Mouse (Mus musculus): ENCODE results near the gene Fanca. TPM values are rescaled to one million over a fixed set of nuclear protein-coding genes. Genes with fewer than 3 reads are reported as not detected.
"Not testable (repeated sequence)": the region's sequence is repeated elsewhere in the genome, so short reads cannot be mapped to it uniquely, and the experiment has no call there.

Fanca gene
- total and polyA plus RNA-seq, 2 experiments from 2014 or later, result 2.6 to 5.6 TPM

DNA sequence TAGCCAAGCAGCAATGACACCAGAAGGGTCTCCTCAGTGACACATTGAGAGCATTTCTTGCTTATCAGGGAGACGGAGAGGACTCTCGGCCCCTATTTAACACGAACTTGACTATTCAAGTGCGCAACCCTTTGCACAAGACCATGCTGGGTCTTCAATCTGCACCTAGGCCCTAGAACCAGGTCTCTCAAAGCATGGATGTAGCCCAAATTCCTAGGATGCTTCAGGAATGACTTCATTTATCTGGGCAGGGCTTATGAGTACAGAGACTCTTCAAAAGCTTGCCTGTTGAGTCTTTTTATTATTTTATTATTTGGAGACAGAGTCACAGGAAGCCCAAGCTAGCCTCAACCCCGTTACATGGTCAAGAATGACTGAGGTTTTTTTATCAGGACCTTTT is 33.9 kb downstream of the Fanca start:
- H3K9ac ChIP-seq, result no peak overlapping the region
- no peak for DNase-seq
- H3K4me2 ChIP-seq (ENCODE audit: low read depth), result no peak overlapping the region
- H3K27me3 ChIP-seq (ENCODE audit: insufficient read depth, low read length), result no peaks in the 10 kb centered on the region
- WGBS, result 94% methylated on average over 5 of the region's 5 CpGs
- H3K27ac ChIP-seq (ENCODE audit: low read depth, low read length), result no peak overlapping the region
- no peak for ATAC-seq
- TF ChIP-seq CTCF (IDR thresholded peaks at IDR 0.05; ENCODE audit: low read depth), result no peak
- no peak overlapping the region for H3K4me3 ChIP-seq (ENCODE audit: low read depth, low read length)
- H3K9me3 ChIP-seq (ENCODE audit: low read length), result no peaks in the 10 kb centered on the region
- H3K4me1 ChIP-seq (ENCODE audit: insufficient read depth), result no peaks in the 10 kb centered on the region
- no peaks in the 10 kb centered on the region for H3K36me3 ChIP-seq (ENCODE audit: insufficient read depth)

DNA sequence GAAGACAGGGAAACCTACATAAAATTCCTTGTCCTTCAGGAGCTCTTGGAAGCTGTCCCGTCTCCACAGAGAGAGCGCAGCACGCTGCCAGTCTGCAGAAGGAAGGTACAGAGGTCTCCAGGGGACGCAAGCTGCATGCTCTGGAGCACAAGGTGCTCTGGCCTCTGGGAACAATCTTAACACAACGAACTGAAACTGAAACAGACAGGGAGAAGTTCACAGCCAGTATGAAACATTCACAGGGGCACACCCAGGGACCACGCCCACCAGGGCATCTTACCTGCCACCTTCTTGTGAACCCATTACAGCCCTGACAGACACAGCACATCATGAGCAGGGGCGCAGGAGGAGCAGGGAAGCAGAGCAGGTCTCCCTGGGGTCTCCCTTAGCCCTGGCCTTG is 34.4 kb downstream of the Fanca start:
- H3K36me3 ChIP-seq (ENCODE audit: insufficient read depth), result no peaks in the 10 kb centered on the region
- no peak overlapping the region for H3K27ac ChIP-seq (ENCODE audit: low read depth, low read length)
- no peaks in the 10 kb centered on the region for H3K9me3 ChIP-seq (ENCODE audit: low read length)
- TF ChIP-seq CTCF (IDR thresholded peaks at IDR 0.05; ENCODE audit: low read depth), result no peak
- no peak overlapping the region for H3K9ac ChIP-seq
- ATAC-seq, result no peak
- no peak overlapping the region for H3K4me2 ChIP-seq (ENCODE audit: low read depth)
- no peak overlapping the region for H3K4me3 ChIP-seq (ENCODE audit: low read depth, low read length)
- 89% methylated on average over 7 of the region's 7 CpGs for WGBS
- H3K27me3 ChIP-seq (ENCODE audit: insufficient read depth, low read length), result no peaks in the 10 kb centered on the region
- no peaks in the 10 kb centered on the region for H3K4me1 ChIP-seq (ENCODE audit: insufficient read depth)
- DNase-seq, result no peak

DNA sequence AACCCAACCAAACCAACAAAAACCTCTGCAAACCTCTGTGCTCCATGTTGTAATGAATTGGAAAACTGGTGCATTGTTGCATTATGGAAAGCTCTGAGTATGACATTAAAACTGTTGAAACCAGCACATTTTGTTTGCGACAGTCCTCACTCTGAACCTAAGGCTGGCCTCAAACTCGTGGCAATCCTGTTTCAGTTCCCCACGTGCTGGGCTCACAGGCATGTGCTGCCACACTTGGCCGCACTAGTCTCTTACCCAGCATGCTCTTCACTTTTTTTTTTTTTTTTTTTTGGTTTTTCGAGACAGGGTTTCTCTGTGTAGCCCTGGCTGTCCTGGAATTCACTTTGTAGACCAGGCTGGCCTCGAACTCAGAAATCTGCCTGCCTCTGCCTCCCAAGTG is 35.4 kb downstream of the Fanca start:
- H3K27me3 ChIP-seq (ENCODE audit: insufficient read depth, low read length); H3K4me3 ChIP-seq (ENCODE audit: low read depth, low read length); ATAC-seq; H3K9ac ChIP-seq; H3K4me1 ChIP-seq (ENCODE audit: insufficient read depth); H3K4me2 ChIP-seq (ENCODE audit: low read depth); H3K9me3 ChIP-seq (ENCODE audit: low read length); H3K36me3 ChIP-seq (ENCODE audit: insufficient read depth); DNase-seq; H3K27ac ChIP-seq (ENCODE audit: low read depth, low read length): not testable (repeated sequence)
- 92% methylated on average over 5 of the region's 6 CpGs for WGBS

DNA sequence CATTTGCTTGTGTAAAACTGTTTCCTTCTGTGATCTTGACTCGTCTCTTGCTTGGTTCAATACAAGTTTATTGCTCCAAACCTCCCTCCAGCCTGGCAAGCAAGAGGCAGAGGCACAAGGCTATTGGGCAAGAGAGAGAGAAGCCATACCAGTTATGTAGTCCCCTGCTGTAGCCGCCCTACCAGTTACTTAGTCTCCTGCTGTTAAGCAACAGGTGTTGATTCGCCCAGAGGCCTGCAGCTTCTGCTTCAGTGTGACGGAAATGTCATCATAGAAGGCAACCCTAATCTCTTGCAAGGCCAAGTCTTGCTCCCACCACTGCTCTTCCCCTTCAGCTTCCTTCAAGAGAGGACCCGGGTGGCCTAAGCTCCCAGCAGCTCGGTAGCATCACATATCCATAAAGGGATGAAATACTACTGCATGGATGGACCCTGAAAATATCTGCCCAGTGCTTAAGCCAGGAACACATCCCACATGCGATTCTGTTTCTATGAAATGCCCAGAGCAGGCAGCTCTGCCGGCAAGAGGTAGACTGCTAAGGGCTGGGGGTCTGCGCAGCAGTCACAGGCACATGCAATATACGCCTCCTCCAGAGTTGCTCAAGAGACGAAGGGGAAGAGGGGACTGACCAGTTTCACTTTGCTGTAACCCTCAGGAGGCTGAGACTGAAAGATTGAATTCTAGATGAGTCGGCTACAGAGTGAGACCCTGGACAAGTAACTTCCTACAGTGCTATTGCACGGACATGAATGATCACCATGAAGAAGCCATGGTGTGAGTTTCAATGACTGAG is 37.9 kb downstream of the Fanca start:
- no peak for TF ChIP-seq CTCF (IDR thresholded peaks at IDR 0.05; ENCODE audit: low read depth)
- H3K27ac ChIP-seq (ENCODE audit: low read depth, low read length), result no peak overlapping the region
- WGBS, result 91% methylated on average over 13 of the region's 13 CpGs

DNA sequence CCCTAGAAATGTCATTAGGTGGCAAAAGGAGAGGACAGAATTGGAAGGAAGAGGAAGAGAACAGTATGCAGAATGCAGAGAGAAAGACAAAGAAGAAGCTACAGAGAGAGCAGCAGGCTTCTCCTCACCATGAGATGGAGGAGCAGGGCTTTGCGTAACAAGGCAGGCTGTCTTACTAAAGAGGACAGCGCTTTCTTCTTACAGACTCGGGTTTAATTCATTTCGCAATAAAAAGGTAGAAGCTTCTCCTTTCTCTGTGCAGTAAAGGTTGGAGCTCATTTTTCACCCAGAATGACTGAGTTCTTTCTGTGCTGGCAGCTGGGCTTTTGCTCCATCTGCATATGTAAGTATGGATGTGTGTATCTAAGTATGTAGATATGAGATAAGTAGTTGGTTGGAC is 38.5 kb downstream of the Fanca start:
- Histone ChIP-seq H3K9me3 (ENCODE audit: low read length) (no peaks in the 10 kb centered on the region), H3K9ac (no peak overlapping the region), H3K4me3 (ENCODE audit: low read depth, low read length) (no peak overlapping the region), H3K36me3 (ENCODE audit: insufficient read depth) (no peaks in the 10 kb centered on the region), H3K27ac (ENCODE audit: low read depth, low read length) (no peak overlapping the region), H3K4me1 (ENCODE audit: insufficient read depth) (no peaks in the 10 kb centered on the region), H3K4me2 (ENCODE audit: low read depth) (no peak overlapping the region), H3K27me3 (ENCODE audit: insufficient read depth, low read length) (no peaks in the 10 kb centered on the region)
- WGBS, result 97% methylated on average over 4 of the region's 4 CpGs
- TF ChIP-seq CTCF (IDR thresholded peaks at IDR 0.05; ENCODE audit: low read depth), result no peak
- no peak for ATAC-seq
- DNase-seq, result no peak

More for the DNA sequence above, 37.9 kb downstream of the Fanca start:
- no peaks in the 10 kb centered on the region for H3K9me3 ChIP-seq (ENCODE audit: low read length)
- H3K36me3 ChIP-seq (ENCODE audit: insufficient read depth), result no peaks in the 10 kb centered on the region
- no peak overlapping the region for H3K4me2 ChIP-seq (ENCODE audit: low read depth)
- no peak for DNase-seq
- no peak overlapping the region for H3K4me3 ChIP-seq (ENCODE audit: low read depth, low read length)
- H3K27me3 ChIP-seq (ENCODE audit: insufficient read depth, low read length), result no peaks in the 10 kb centered on the region
- no peak overlapping the region for H3K9ac ChIP-seq
- ATAC-seq, result no peak
- no peaks in the 10 kb centered on the region for H3K4me1 ChIP-seq (ENCODE audit: insufficient read depth)

DNA sequence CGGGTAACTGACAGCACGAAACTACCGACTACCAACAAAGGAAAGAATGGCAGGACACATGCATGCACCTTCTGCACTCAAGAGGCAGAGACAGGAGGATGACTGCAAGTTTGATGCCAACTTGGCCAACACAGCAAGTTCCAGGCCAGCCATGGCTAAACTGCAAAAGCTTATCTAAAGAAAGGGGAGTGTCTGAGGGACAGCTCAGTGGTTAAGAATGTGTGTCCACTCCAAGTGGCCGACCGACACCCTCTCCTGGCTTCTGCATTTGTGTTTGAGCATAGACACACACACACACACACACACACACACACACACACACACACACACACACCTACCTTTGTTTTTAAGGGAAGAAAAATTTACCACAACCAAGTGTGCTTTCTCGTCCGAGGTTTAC is 39.9 kb downstream of the Fanca start:
- Histone ChIP-seq H3K27ac (ENCODE audit: low read depth, low read length) (no peak overlapping the region), H3K9me3 (ENCODE audit: low read length) (no peaks in the 10 kb centered on the region), H3K27me3 (ENCODE audit: insufficient read depth, low read length) (no peaks in the 10 kb centered on the region), H3K4me1 (ENCODE audit: insufficient read depth) (no peaks in the 10 kb centered on the region), H3K4me3 (ENCODE audit: low read depth, low read length) (no peak overlapping the region), H3K4me2 (ENCODE audit: low read depth) (no peak overlapping the region), H3K36me3 (ENCODE audit: insufficient read depth) (no peaks in the 10 kb centered on the region), H3K9ac (no peak overlapping the region)
- DNase-seq, result no peak
- WGBS, result 82% methylated on average over 7 of the region's 7 CpGs
- no peak for TF ChIP-seq CTCF (IDR thresholded peaks at IDR 0.05; ENCODE audit: low read depth)
- ATAC-seq, result no peak

DNA sequence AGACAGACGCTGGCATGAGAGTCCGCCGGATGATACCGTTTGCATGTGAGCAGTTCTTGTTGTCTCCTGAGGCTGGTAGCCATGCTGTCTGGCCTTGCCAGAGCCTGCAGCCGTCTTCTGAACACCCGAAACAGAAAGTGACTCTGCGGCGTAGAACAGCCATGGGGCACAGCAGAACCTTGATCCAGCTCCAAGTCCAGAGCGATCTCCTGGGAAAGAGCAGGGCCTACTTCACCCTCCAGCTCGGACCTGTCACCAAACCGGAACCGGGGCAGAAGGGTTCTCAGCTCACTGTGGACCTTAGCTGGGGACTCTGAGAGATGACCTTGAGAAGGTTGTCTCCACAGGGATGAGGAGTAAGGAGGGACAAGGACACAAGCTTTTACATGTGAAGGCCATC is 43.3 kb downstream of the Fanca start:
- no peak for DNase-seq
- no peak overlapping the region for H3K9ac ChIP-seq
- H3K9me3 ChIP-seq (ENCODE audit: low read length), result no peaks in the 10 kb centered on the region

More for the DNA sequence above, 43.3 kb downstream of the Fanca start:
- H3K4me2 ChIP-seq (ENCODE audit: low read depth), result no peak overlapping the region
- TF ChIP-seq CTCF (IDR thresholded peaks at IDR 0.05; ENCODE audit: low read depth), result no peak
- 92% methylated on average over 12 of the region's 12 CpGs for WGBS
- H3K27me3 ChIP-seq (ENCODE audit: insufficient read depth, low read length), result no peaks in the 10 kb centered on the region
- H3K27ac ChIP-seq (ENCODE audit: low read depth, low read length), result no peak overlapping the region
- H3K4me1 ChIP-seq (ENCODE audit: insufficient read depth), result no peaks in the 10 kb centered on the region
- no peak overlapping the region for H3K4me3 ChIP-seq (ENCODE audit: low read depth, low read length)
- ATAC-seq, result no peak
- no peaks in the 10 kb centered on the region for H3K36me3 ChIP-seq (ENCODE audit: insufficient read depth)
